Mouse (Mus musculus): ENCODE results near the gene Abhd11.

- TF ChIP-seq POLR2A (IDR thresholded peaks at IDR 0.05; ENCODE audit: borderline replicate concordance, control insufficient read depth, low read depth, low read length) (no peak), CTCF (IDR thresholded peaks at IDR 0.05; ENCODE audit: control insufficient read depth, insufficient read depth, low read length) (no peak)
Measured at GRCm38 (mm10) chr5:135044575-135044974, 35.6 kb downstream of the Abhd11 start.

All from bone marrow, adult 2 months (tissue).